Mouse (Mus musculus) thymus, adult 2 months (tissue): ENCODE data around the gene Papss1.

Source experiments
- CTCF ChIP-seq: fragments of 200-500 bp; IDR thresholded peaks from 2 replicates; pipeline ENCODE4 v1.5.1; 2012; ENCODE audit warnings: mild to moderate bottlenecking, control low read depth, low read length, moderate library complexity, borderline replicate concordance; ENCODE audit not compliant: control insufficient read depth, poor library complexity, insufficient read depth; ENCODE audit errors: extremely low read depth
- POLR2A ChIP-seq: fragments of 200-500 bp; IDR thresholded peaks from 2 replicates; pipeline ENCODE4 v1.6.1; 2012; ENCODE audit warnings: mild to moderate bottlenecking, low read length, control low read depth, moderate library complexity; ENCODE audit not compliant: control insufficient read depth, poor library complexity, insufficient read depth; ENCODE audit errors: extremely low read depth

DNA sequence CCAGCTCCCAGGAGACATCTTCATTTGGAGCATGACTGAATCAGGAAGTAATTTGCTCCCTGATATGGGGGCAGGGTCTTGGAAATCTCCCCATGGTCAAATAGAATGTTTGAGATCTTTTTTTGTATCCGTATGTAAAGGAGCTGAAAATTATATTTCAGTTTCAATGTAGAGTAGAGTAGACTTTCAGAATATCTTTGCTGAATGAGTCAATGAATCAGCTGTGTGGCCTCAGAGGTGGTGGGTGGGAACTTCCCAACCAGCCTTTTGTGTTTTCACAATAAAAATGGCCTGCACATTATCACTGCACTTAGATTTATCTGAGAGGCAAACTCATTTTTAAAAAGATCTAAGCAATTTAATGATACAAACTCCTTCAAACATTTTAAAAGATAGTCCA, 58.6 kb downstream of the Papss1 start:
- no peak for TF ChIP-seq POLR2A
- no peak for TF ChIP-seq CTCF
